Mouse (Mus musculus): ENCODE results near the gene Ssu72. TPM values are rescaled to one million over a fixed set of nuclear protein-coding genes. Genes with fewer than 3 reads are reported as not detected.

Ssu72 gene
- polyA plus RNA-seq, 1 experiment from 2014 or later: 171 TPM

DNA sequence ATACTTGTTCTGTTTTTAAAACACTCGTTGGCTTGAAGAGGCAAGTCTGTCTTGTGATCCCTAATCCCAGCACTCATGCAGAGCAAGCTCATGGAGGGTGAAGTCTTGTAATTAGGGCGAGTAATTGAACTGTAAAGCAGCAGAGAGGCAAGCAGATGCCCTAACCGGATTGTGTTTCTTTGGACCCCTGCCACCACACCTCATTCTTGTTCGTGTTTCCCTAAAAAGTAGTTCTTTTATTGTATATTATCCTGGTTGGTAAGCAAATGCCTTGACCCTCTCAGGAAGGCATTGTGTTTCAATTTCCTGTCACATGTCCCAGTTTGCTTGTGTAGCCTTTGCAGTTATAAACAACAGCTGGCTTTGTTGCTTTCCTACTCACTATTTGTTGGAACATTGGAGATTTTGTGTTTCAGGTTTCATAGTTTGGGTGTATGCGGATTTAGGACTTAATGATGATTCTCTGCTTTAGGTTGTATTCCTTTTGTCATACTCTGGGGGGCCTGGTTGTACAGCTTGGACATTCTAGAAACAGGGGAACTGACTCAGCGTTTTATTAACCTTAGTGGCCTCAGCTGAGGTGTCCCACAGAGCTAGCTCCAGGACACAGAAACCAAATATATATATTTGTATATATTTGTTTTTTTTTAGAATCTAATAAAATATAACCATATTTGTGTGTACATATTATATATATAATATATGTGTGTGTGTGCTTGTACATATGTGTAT is 6.1 kb downstream of the Ssu72 start:
- no peaks in the 10 kb centered on the region for H3K4me1 ChIP-seq (replicated peaks; ENCODE audit: control insufficient read depth, insufficient read depth, low read length)
- 65% methylated on average over 6 of the region's 6 CpGs for WGBS
- H3K4me3 ChIP-seq (ENCODE audit: low read depth, low read length): no peak overlapping the region
- no peak for TF ChIP-seq CTCF (IDR thresholded peaks at IDR 0.05; ENCODE audit: low read depth)
- H3K9me3 ChIP-seq (ENCODE audit: control insufficient read depth): no peaks in the 10 kb centered on the region
- no peak for ATAC-seq
- H3K27ac ChIP-seq (ENCODE audit: low read depth, low read length): no peak overlapping the region
- H3K36me3 ChIP-seq (ENCODE audit: control insufficient read depth, insufficient read depth): peaks cover 4% of the 10 kb centered on the region; the same call in 1 of the 2 replicates
- H3K9ac ChIP-seq (ENCODE audit: low read depth, low read length): no peak overlapping the region
- no peak overlapping the region for H3K4me2 ChIP-seq (replicated peaks; ENCODE audit: low read depth)
- H3K27me3 ChIP-seq (replicated peaks; ENCODE audit: control insufficient read depth, insufficient read depth, low read length): no peaks in the 10 kb centered on the region

- H3K9me3 ChIP-seq (ENCODE audit: control insufficient read depth): no peaks in the 10 kb centered on the region
- H3K27me3 ChIP-seq (replicated peaks; ENCODE audit: control insufficient read depth, insufficient read depth, low read length): no peaks in the 10 kb centered on the region
- H3K9ac ChIP-seq (ENCODE audit: low read depth, low read length): no peak overlapping the region
- 57% methylated on average over 4 of the region's 4 CpGs for WGBS
- no peaks in the 10 kb centered on the region for H3K4me1 ChIP-seq (replicated peaks; ENCODE audit: control insufficient read depth, insufficient read depth, low read length)
- ATAC-seq: no peak
- peak; percentile 79 for TF ChIP-seq CTCF (IDR thresholded peaks at IDR 0.05; ENCODE audit: low read depth)
- no peak overlapping the region for H3K27ac ChIP-seq (ENCODE audit: low read depth, low read length)
- H3K36me3 ChIP-seq (ENCODE audit: control insufficient read depth, insufficient read depth): peaks cover 24% of the 10 kb centered on the region
- no peak overlapping the region for H3K4me3 ChIP-seq (ENCODE audit: low read depth, low read length)
- no peak overlapping the region for H3K4me2 ChIP-seq (replicated peaks; ENCODE audit: low read depth)
These were observed 17.1 kb downstream of the Ssu72 start for GRCm38 (mm10) chr4:155721668-155722083.

GRCm38 (mm10) chr4:155727993-155728392 is 23.4 kb downstream of the Ssu72 start:
- no peaks in the 10 kb centered on the region for H3K9me3 ChIP-seq (ENCODE audit: control insufficient read depth)
- TF ChIP-seq CTCF (IDR thresholded peaks at IDR 0.05; ENCODE audit: low read depth): no peak
- no peak overlapping the region for H3K4me2 ChIP-seq (replicated peaks; ENCODE audit: low read depth)
- H3K36me3 ChIP-seq (ENCODE audit: control insufficient read depth, insufficient read depth): peaks cover 20% of the 10 kb centered on the region
- no peak overlapping the region for H3K9ac ChIP-seq (ENCODE audit: low read depth, low read length)
- WGBS: 81% methylated on average over 2 of the region's 2 CpGs
- ATAC-seq: no peak
- no peak overlapping the region for H3K27ac ChIP-seq (ENCODE audit: low read depth, low read length)
- H3K4me1 ChIP-seq (replicated peaks; ENCODE audit: control insufficient read depth, insufficient read depth, low read length): no peaks in the 10 kb centered on the region
- H3K4me3 ChIP-seq (ENCODE audit: low read depth, low read length): no peak overlapping the region
- no peaks in the 10 kb centered on the region for H3K27me3 ChIP-seq (replicated peaks; ENCODE audit: control insufficient read depth, insufficient read depth, low read length)

- WGBS: 87% methylated on average over 10 of the region's 10 CpGs
- Histone ChIP-seq H3K36me3 (ENCODE audit: control insufficient read depth, insufficient read depth) (peaks cover 5% of the 10 kb centered on the region; the same call in 1 of the 2 replicates), H3K4me2 (replicated peaks; ENCODE audit: low read depth) (no peak overlapping the region), H3K4me3 (ENCODE audit: low read depth, low read length) (no peak overlapping the region), H3K4me1 (replicated peaks; ENCODE audit: control insufficient read depth, insufficient read depth, low read length) (no peaks in the 10 kb centered on the region), H3K9ac (ENCODE audit: low read depth, low read length) (no peak overlapping the region), H3K27me3 (replicated peaks; ENCODE audit: control insufficient read depth, insufficient read depth, low read length) (no peaks in the 10 kb centered on the region), H3K27ac (ENCODE audit: low read depth, low read length) (no peak overlapping the region), H3K9me3 (ENCODE audit: control insufficient read depth) (no peaks in the 10 kb centered on the region)
- no peak for TF ChIP-seq CTCF (IDR thresholded peaks at IDR 0.05; ENCODE audit: low read depth)
- no peak for ATAC-seq
These were observed 28.7 kb downstream of the Ssu72 start for GRCm38 (mm10) chr4:155733267-155733666.

DNA sequence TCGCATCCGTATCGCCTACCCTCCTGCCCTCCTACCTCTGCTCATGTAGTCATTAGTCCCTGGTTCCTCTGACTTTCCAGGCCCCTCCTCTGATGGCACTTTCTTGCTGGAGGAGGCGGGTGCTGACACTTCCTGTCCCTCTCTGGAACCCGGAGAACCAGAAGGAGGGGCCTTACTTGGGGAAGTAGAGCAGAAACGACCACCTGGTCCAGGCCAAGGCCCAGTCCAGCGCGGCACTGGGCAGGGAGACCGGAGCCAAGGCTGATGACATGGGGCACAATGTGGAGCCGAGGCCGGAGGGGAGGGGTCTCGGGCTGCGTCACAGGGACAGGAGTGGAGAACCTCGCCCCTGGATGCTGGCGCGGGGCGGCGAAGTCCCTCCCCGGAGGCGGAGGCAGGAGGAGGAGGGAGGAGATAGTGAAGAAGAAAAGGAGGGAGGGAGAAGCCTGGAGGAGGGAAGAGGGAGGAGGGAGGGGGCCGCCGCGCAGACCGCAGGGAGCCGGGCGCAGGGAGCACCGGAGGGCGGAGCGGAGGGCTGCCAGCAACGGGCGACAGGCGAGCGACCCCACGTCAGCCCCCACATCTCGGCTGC is 29.8 kb downstream of the Ssu72 start, which contains the start of gene Tmem240:
TSS of gene Tmem240 (plus strand) at position 451 of the 592 bp plus-strand sequence.
- Histone ChIP-seq H3K9me3 (ENCODE audit: control insufficient read depth) (no peaks in the 10 kb centered on the region), H3K27me3 (replicated peaks; ENCODE audit: control insufficient read depth, insufficient read depth, low read length) (no peaks in the 10 kb centered on the region), H3K27ac (ENCODE audit: low read depth, low read length) (peak within 1 kb of the TSS; percentile 66), H3K36me3 (ENCODE audit: control insufficient read depth, insufficient read depth) (peaks cover 8% of the 10 kb centered on the region; the same call in 1 of the 2 replicates), H3K4me2 (replicated peaks; ENCODE audit: low read depth) (peak within 1 kb of the TSS; percentile 96), H3K9ac (ENCODE audit: low read depth, low read length) (peak within 1 kb of the TSS; percentile 71), H3K4me1 (replicated peaks; ENCODE audit: control insufficient read depth, insufficient read depth, low read length) (no peaks in the 10 kb centered on the region), H3K4me3 (ENCODE audit: low read depth, low read length) (peak within 1 kb of the TSS; percentile 76)
- ATAC-seq: peak; percentile 67
- 3% methylated on average over 24 of the region's 35 CpGs for WGBS
- TF ChIP-seq CTCF (IDR thresholded peaks at IDR 0.05; ENCODE audit: low read depth): no peak

DNA sequence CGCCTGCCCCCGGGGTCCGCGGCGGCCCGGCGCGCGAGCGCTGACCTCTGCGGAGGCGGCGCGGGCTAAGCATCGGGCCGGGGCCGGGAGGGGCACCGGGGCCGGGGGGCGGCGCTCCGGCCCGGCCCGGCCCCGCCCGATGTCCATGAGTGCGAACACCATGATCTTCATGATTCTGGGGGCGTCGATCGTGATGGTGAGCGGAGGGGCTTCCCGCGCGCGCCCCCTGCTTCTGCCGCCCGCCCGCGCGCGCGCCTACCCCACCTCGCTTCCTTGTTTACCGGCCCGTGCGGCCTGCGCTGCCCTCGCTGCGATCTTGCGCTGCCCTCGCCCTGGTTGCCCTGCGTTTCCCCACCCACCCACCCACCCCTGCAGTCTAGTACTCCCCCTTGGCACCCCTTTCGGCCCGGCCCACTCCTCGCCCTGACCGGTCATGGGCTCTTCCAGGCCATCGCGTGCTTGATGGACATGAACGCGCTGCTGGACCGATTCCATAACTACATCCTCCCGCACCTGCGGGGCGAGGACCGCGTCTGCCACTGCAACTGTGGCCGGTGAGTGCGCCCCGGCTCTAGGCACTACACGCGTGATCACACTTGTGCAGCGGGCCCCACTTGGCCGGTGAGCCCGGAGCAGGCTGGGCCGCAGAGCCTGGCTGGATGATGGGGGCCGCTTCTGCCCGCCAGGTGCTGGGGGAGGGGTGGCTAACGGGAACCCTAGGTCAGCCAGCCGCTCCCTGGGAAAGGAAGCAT is 30.5 kb downstream of the Ssu72 start:
- peak; percentile 64 for ATAC-seq
- no peaks in the 10 kb centered on the region for H3K4me1 ChIP-seq (replicated peaks; ENCODE audit: control insufficient read depth, insufficient read depth, low read length)
- TF ChIP-seq CTCF (IDR thresholded peaks at IDR 0.05; ENCODE audit: low read depth): no peak
- no peaks in the 10 kb centered on the region for H3K27me3 ChIP-seq (replicated peaks; ENCODE audit: control insufficient read depth, insufficient read depth, low read length)
- peak overlapping the region; percentile 71 for H3K9ac ChIP-seq (ENCODE audit: low read depth, low read length)
- WGBS: 1% methylated on average over 56 of the region's 79 CpGs
- H3K36me3 ChIP-seq (ENCODE audit: control insufficient read depth, insufficient read depth): peaks cover 13% of the 10 kb centered on the region; the same call in 1 of the 2 replicates
- peak overlapping the region; percentile 96 for H3K4me2 ChIP-seq (replicated peaks; ENCODE audit: low read depth)
- peak overlapping the region; percentile 76 for H3K4me3 ChIP-seq (ENCODE audit: low read depth, low read length)
- H3K9me3 ChIP-seq (ENCODE audit: control insufficient read depth): no peaks in the 10 kb centered on the region
- peak overlapping the region; percentile 66 for H3K27ac ChIP-seq (ENCODE audit: low read depth, low read length)

Measured in intestine, postnatal 0 days (tissue).